ENCODE assay signal across 29 mouse cellular contexts in genomic region chr14:56055408-56055807, GRCm38 (mm10). TPM values are rescaled to one million over a fixed set of nuclear protein-coding genes. Genes with fewer than 3 reads are reported as not detected.
"Had no signal": no experiment of that assay in that cellular context is flagged by ENCODE, and none has a peak within 500 bp of the region (broad histone marks: within the 10 kb centered on the region; RNA-seq: fewer than 3 reads in every experiment).

No protein-coding gene starts in this region.

- H3K4me1 ChIP-seq: kidney, embryonic 15.5 days; limb, embryonic 10.5 days; limb, embryonic 13.5 days; liver, embryonic 13.5 days; midbrain, embryonic 10.5 days had no signal

- H3K9me3 ChIP-seq: kidney, embryonic 15.5 days; limb, embryonic 10.5 days; limb, embryonic 13.5 days; liver, embryonic 13.5 days; midbrain, embryonic 10.5 days had no signal

- ATAC-seq: lung, postnatal 0 days had no signal

- H3K27ac ChIP-seq: kidney, embryonic 15.5 days; limb, embryonic 10.5 days; limb, embryonic 13.5 days; liver, embryonic 13.5 days; macrophage; midbrain, embryonic 10.5 days; stomach, postnatal 0 days had no signal

- H3K27me3 ChIP-seq: kidney, embryonic 15.5 days; limb, embryonic 13.5 days had no signal

- H3K36me3 ChIP-seq: kidney, embryonic 15.5 days; limb, embryonic 10.5 days; limb, embryonic 13.5 days; liver, embryonic 13.5 days; midbrain, embryonic 10.5 days had no signal

- H3K4me2 ChIP-seq: kidney, embryonic 15.5 days; limb, embryonic 13.5 days; liver, embryonic 13.5 days; lung, embryonic 14.5 days had no signal

- H3K4me3 ChIP-seq: kidney, embryonic 15.5 days; limb, embryonic 10.5 days; limb, embryonic 13.5 days; liver, embryonic 13.5 days; megakaryocyte, embryonic 14.5 days; midbrain, embryonic 10.5 days had no signal

- DNase-seq: kidney, adult 8-10 months; kidney, postnatal 10 days; kidney, postnatal 36 days; liver; liver, embryonic 13.5 days; midbrain, embryonic 14.5 days; right cerebral cortex, adult 18-20 months; right cerebral cortex, postnatal 14 days; right cerebral cortex, postnatal 4 days; thymus, adult 2 months; thymus, postnatal 14 days; thymus, postnatal 4 days had no signal

- H3K9ac ChIP-seq: kidney, embryonic 15.5 days; limb, embryonic 13.5 days; liver, embryonic 13.5 days; lung, embryonic 14.5 days had no signal

RNA-seq across cellular contexts. Expression of gene Mcpt4, which starts 6.7 kb away (rescaled TPM):
- total RNA-seq: left cerebral cortex, adult 18-20 months; left cerebral cortex, postnatal 25 days had no signal
- polyA plus RNA-seq: kidney, embryonic 15.5 days; limb, embryonic 10.5 days; liver, embryonic 13.5 days; liver, embryonic 16.5 days; lung, embryonic 14.5 days; macrophage; midbrain, embryonic 10.5 days; midbrain, embryonic 14.5 days; midbrain, postnatal 0 days; neural tube, embryonic 11.5 days; neural tube, embryonic 14.5 days had no signal

RNA-seq across cellular contexts. Expression of gene Mcpt2, which starts 13.6 kb away (rescaled TPM):
- total RNA-seq: layer of hippocampus, postnatal 25 days; left cerebral cortex, adult 18-20 months; left cerebral cortex, postnatal 25 days; midbrain, postnatal 0 days had no signal
- polyA plus RNA-seq: kidney, embryonic 15.5 days; limb, embryonic 10.5 days; limb, embryonic 13.5 days; lung, embryonic 14.5 days; lung, postnatal 0 days; macrophage; midbrain, embryonic 10.5 days; midbrain, embryonic 14.5 days; midbrain, postnatal 0 days; neural tube, embryonic 11.5 days; neural tube, embryonic 14.5 days had no signal

RNA-seq across cellular contexts. Expression of gene Mcpt9, which starts 25.1 kb away (rescaled TPM):
- total RNA-seq: layer of hippocampus, postnatal 25 days; left cerebral cortex, adult 18-20 months; left cerebral cortex, postnatal 25 days; midbrain, postnatal 0 days had no signal
- polyA plus RNA-seq: kidney, embryonic 15.5 days; limb, embryonic 10.5 days; limb, embryonic 13.5 days; liver, embryonic 13.5 days; liver, embryonic 16.5 days; lung, embryonic 14.5 days; lung, postnatal 0 days; macrophage; midbrain, embryonic 10.5 days; midbrain, embryonic 14.5 days; midbrain, postnatal 0 days; neural tube, embryonic 11.5 days; neural tube, embryonic 14.5 days; stomach, embryonic 14.5 days; stomach, postnatal 0 days; thymus, adult 2 months had no signal

RNA-seq across cellular contexts. Expression of gene Mcpt8, which starts 29.7 kb away (rescaled TPM):
- total RNA-seq: layer of hippocampus, postnatal 25 days; left cerebral cortex, adult 18-20 months; left cerebral cortex, postnatal 25 days; midbrain, postnatal 0 days had no signal
- polyA plus RNA-seq: limb, embryonic 10.5 days; midbrain, embryonic 10.5 days; midbrain, embryonic 14.5 days; midbrain, postnatal 0 days; neural tube, embryonic 11.5 days; neural tube, embryonic 14.5 days; thymus, adult 2 months had no signal

RNA-seq across cellular contexts. Expression of gene Mcpt1, which starts 37.6 kb away (rescaled TPM):
- total RNA-seq: layer of hippocampus, postnatal 25 days; left cerebral cortex, adult 18-20 months; left cerebral cortex, postnatal 25 days; midbrain, postnatal 0 days had no signal
- polyA plus RNA-seq: kidney, embryonic 15.5 days; limb, embryonic 10.5 days; limb, embryonic 13.5 days; liver, embryonic 13.5 days; liver, embryonic 16.5 days; lung, embryonic 14.5 days; lung, postnatal 0 days; macrophage; midbrain, embryonic 10.5 days; midbrain, embryonic 14.5 days; midbrain, postnatal 0 days; neural tube, embryonic 11.5 days; neural tube, embryonic 14.5 days; stomach, postnatal 0 days had no signal
